Mouse (Mus musculus): ENCODE data around the gene Vmn2r43. TPM values are rescaled to one million over a fixed set of nuclear protein-coding genes. Genes with fewer than 3 reads are reported as not detected.
"Not testable (repeated sequence)": the region's sequence is repeated elsewhere in the genome, so short reads cannot be mapped to it uniquely, and the experiment has no call there.

The Vmn2r43 gene
- total RNA-seq (2021) (not detected), polyA plus RNA-seq (2012; rRNA removed) (not detected in 2 replicates)
- long read RNA-seq = 0 reads

GRCm38 (mm10) chr7:8260499-8260898 lies at the start of gene Vmn2r43:
Gene Vmn2r43, minus strand, starts transcription at chr7:8260599.
- DNase-seq = not testable (repeated sequence)

- not testable (repeated sequence) for DNase-seq
Observed at GRCm38 (mm10) chr7:8200220-8200619, 60.2 kb downstream of the Vmn2r43 start, which contains the start of gene Vmn2r42. Gene Vmn2r42, minus strand, starts transcription at chr7:8200320.

Other genes starting within 250 kb of the Vmn2r43 start
- gene Vmn2r41, start 98.9 kb downstream of the Vmn2r43 start, total RNA-seq (2021) = not detected
- gene Vmn2r41, start 98.9 kb downstream of the Vmn2r43 start, polyA plus RNA-seq (2012; rRNA removed) = not detected in 2 replicates
- not detected for gene Vmn2r42, start 60.3 kb downstream of the Vmn2r43 start, total RNA-seq (2021)
- not detected in 2 replicates for gene Vmn2r42, start 60.3 kb downstream of the Vmn2r43 start, polyA plus RNA-seq (2012; rRNA removed)
- not detected for gene Vmn2r44, start 122.7 kb upstream of the Vmn2r43 start, total RNA-seq (2021)
- gene Vmn2r44, start 122.7 kb upstream of the Vmn2r43 start, polyA plus RNA-seq (2012; rRNA removed) = not detected in 2 replicates
- not detected for gene Vmn2r45, start 228.5 kb upstream of the Vmn2r43 start, total RNA-seq (2021)
- not detected in 2 replicates for gene Vmn2r45, start 228.5 kb upstream of the Vmn2r43 start, polyA plus RNA-seq (2012; rRNA removed)

All from adrenal gland, adult 2 months (tissue).